Mouse (Mus musculus): Measurements from ENCODE around the gene Aldh1a3. TPM values are rescaled to one million over a fixed set of nuclear protein-coding genes. Genes with fewer than 3 reads are reported as not detected.

The Aldh1a3 gene
- total and polyA plus RNA-seq, 2 experiments from 2014 or later, result 1.4 to 2.2 TPM

- H3K27ac ChIP-seq (ENCODE audit: low read depth), result no peak overlapping the region
These were observed 68.9 kb downstream of the Aldh1a3 start for GRCm38 (mm10) chr7:66358461-66358860.

GRCm38 (mm10) chr7:66355791-66356522 lies 71.4 kb downstream of the Aldh1a3 start:
- 85% methylated on average over 8 of the region's 8 CpGs for WGBS
- Histone ChIP-seq H3K9me3 (replicated peaks; ENCODE audit: control insufficient read depth, low read length) (peaks cover 7% of the 10 kb centered on the region; the same call in 1 of the 2 replicates), H3K4me2 (ENCODE audit: low read depth, low read length) (no peak overlapping the region), H3K4me3 (ENCODE audit: low read depth, low read length) (no peak overlapping the region), H3K4me1 (ENCODE audit: control insufficient read depth, insufficient read depth) (no peaks in the 10 kb centered on the region), H3K27me3 (ENCODE audit: control insufficient read depth, insufficient read depth, low read length) (no peaks in the 10 kb centered on the region), H3K9ac (replicated peaks; ENCODE audit: low read depth, low read length) (no peak overlapping the region), H3K36me3 (replicated peaks; ENCODE audit: control insufficient read depth, insufficient read depth, low read length) (peaks cover 10% of the 10 kb centered on the region; the same call in 1 of the 2 replicates), H3K27ac (ENCODE audit: low read depth) (no peak overlapping the region)
- ATAC-seq (ENCODE audit: insufficient read depth, low read depth) (no peak), DNase-seq (ENCODE audit: low spot score) (no peak)
- TF ChIP-seq CTCF (IDR thresholded peaks at IDR 0.05; ENCODE audit: low read depth), result no peak

More at GRCm38 (mm10) chr7:66358461-66358860, 68.9 kb downstream of the Aldh1a3 start:
- peaks cover 10% of the 10 kb centered on the region; the same call in 1 of the 2 replicates for H3K36me3 ChIP-seq (replicated peaks; ENCODE audit: control insufficient read depth, insufficient read depth, low read length)
- no peak for ATAC-seq (ENCODE audit: insufficient read depth, low read depth)
- no peak for DNase-seq (ENCODE audit: low spot score)
- no peak overlapping the region for H3K4me2 ChIP-seq (ENCODE audit: low read depth, low read length)
- no peaks in the 10 kb centered on the region for H3K4me1 ChIP-seq (ENCODE audit: control insufficient read depth, insufficient read depth)
- no peaks in the 10 kb centered on the region for H3K27me3 ChIP-seq (ENCODE audit: control insufficient read depth, insufficient read depth, low read length)
- WGBS, result 89% methylated on average over 3 of the region's 3 CpGs
- no peak for TF ChIP-seq CTCF (IDR thresholded peaks at IDR 0.05; ENCODE audit: low read depth)
- no peak for TF ChIP-seq EP300 (IDR thresholded peaks at IDR 0.05; ENCODE audit: low read depth)
- no peak overlapping the region for H3K9ac ChIP-seq (replicated peaks; ENCODE audit: low read depth, low read length)
- H3K9me3 ChIP-seq (replicated peaks; ENCODE audit: control insufficient read depth, low read length), result peaks cover 16% of the 10 kb centered on the region
- H3K4me3 ChIP-seq (ENCODE audit: low read depth, low read length), result no peak overlapping the region

DNA sequence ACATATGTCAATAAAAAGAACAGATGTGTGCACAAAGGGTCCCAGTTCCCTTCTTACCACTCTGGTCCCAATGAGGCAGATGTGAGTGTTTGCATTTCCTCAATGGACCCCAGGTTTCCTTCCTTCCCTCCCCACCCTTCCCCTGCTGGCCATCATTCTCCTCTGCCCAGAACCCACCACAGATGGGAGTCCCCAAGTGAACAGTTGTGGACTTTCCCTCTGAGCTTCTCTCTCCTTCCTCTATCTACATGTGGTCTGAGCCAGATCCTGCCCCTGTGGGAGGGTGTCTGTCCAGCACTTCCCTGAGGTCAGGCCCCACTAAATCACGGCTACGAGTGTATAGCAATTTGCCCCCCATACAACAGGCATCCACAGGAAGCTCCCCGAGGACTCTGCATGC lies 72.4 kb downstream of the Aldh1a3 start:
- WGBS, result 46% methylated on average over 3 of the region's 3 CpGs
- Histone ChIP-seq H3K9me3 (replicated peaks; ENCODE audit: control insufficient read depth, low read length) (no peaks in the 10 kb centered on the region), H3K9ac (replicated peaks; ENCODE audit: low read depth, low read length) (no peak overlapping the region), H3K4me3 (ENCODE audit: low read depth, low read length) (no peak overlapping the region), H3K36me3 (replicated peaks; ENCODE audit: control insufficient read depth, insufficient read depth, low read length) (peaks cover 2% of the 10 kb centered on the region; the same call in 1 of the 2 replicates), H3K27ac (ENCODE audit: low read depth) (no peak overlapping the region), H3K4me1 (ENCODE audit: control insufficient read depth, insufficient read depth) (no peaks in the 10 kb centered on the region), H3K4me2 (ENCODE audit: low read depth, low read length) (no peak overlapping the region), H3K27me3 (ENCODE audit: control insufficient read depth, insufficient read depth, low read length) (no peaks in the 10 kb centered on the region)
- ATAC-seq (ENCODE audit: insufficient read depth, low read depth) (no peak), DNase-seq (ENCODE audit: low spot score) (no peak)
- TF ChIP-seq CTCF (IDR thresholded peaks at IDR 0.05; ENCODE audit: low read depth) (no peak), EP300 (IDR thresholded peaks at IDR 0.05; ENCODE audit: low read depth) (no peak)

DNA sequence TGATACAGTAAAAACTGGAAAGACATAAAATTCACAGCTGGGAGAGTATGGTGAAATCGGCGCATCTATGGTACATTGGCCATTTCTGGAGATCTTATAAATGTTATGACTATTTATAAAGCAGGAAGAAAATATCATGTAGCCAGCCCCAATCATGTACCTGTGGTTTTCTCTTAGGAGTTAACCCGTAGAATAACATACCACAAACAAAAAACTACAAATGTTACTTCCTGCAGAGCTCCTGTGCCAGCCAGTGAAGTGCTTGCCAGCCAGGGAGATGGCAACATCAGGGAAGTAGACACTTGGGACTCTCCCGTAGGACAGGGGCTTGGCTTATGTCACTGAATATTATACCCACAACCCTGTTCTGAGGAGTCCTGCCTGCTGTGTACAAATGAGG lies 76.2 kb downstream of the Aldh1a3 start:
- no peak overlapping the region for H3K27ac ChIP-seq (ENCODE audit: low read depth)
- no peaks in the 10 kb centered on the region for H3K4me1 ChIP-seq (ENCODE audit: control insufficient read depth, insufficient read depth)
- no peaks in the 10 kb centered on the region for H3K9me3 ChIP-seq (replicated peaks; ENCODE audit: control insufficient read depth, low read length)
- ATAC-seq (ENCODE audit: insufficient read depth, low read depth) (no peak), DNase-seq (ENCODE audit: low spot score) (no peak)
- no peaks in the 10 kb centered on the region for H3K36me3 ChIP-seq (replicated peaks; ENCODE audit: control insufficient read depth, insufficient read depth, low read length)
- no peak for TF ChIP-seq CTCF (IDR thresholded peaks at IDR 0.05; ENCODE audit: low read depth)
- no peak for TF ChIP-seq EP300 (IDR thresholded peaks at IDR 0.05; ENCODE audit: low read depth)
- H3K27me3 ChIP-seq (ENCODE audit: control insufficient read depth, insufficient read depth, low read length), result no peaks in the 10 kb centered on the region
- H3K9ac ChIP-seq (replicated peaks; ENCODE audit: low read depth, low read length), result no peak overlapping the region
- H3K4me3 ChIP-seq (ENCODE audit: low read depth, low read length), result no peak overlapping the region
- H3K4me2 ChIP-seq (ENCODE audit: low read depth, low read length), result no peak overlapping the region
- 75% methylated on average over 4 of the region's 4 CpGs for WGBS

GRCm38 (mm10) chr7:66349670-66350069 lies 77.6 kb downstream of the Aldh1a3 start:
- no peak for ATAC-seq (ENCODE audit: insufficient read depth, low read depth)
- H3K9ac ChIP-seq (replicated peaks; ENCODE audit: low read depth, low read length), result no peak overlapping the region
- no peak overlapping the region for H3K27ac ChIP-seq (ENCODE audit: low read depth)
- no peak for DNase-seq (ENCODE audit: low spot score)
- WGBS, result 59% methylated on average over 11 of the region's 11 CpGs
- H3K9me3 ChIP-seq (replicated peaks; ENCODE audit: control insufficient read depth, low read length), result no peaks in the 10 kb centered on the region
- TF ChIP-seq EP300 (IDR thresholded peaks at IDR 0.05; ENCODE audit: low read depth) (no peak), CTCF (IDR thresholded peaks at IDR 0.05; ENCODE audit: low read depth) (no peak)
- H3K4me3 ChIP-seq (ENCODE audit: low read depth, low read length), result no peak overlapping the region
- H3K27me3 ChIP-seq (ENCODE audit: control insufficient read depth, insufficient read depth, low read length), result no peaks in the 10 kb centered on the region
- no peaks in the 10 kb centered on the region for H3K36me3 ChIP-seq (replicated peaks; ENCODE audit: control insufficient read depth, insufficient read depth, low read length)
- no peak overlapping the region for H3K4me2 ChIP-seq (ENCODE audit: low read depth, low read length)
- no peaks in the 10 kb centered on the region for H3K4me1 ChIP-seq (ENCODE audit: control insufficient read depth, insufficient read depth)

GRCm38 (mm10) chr7:66348588-66348987 lies 78.7 kb downstream of the Aldh1a3 start:
- DNase-seq (ENCODE audit: low spot score) (no peak), ATAC-seq (ENCODE audit: insufficient read depth, low read depth) (no peak)
- no peak for TF ChIP-seq EP300 (IDR thresholded peaks at IDR 0.05; ENCODE audit: low read depth)
- TF ChIP-seq CTCF (IDR thresholded peaks at IDR 0.05; ENCODE audit: low read depth), result no peak
- H3K27me3 ChIP-seq (ENCODE audit: control insufficient read depth, insufficient read depth, low read length), result no peaks in the 10 kb centered on the region
- no peaks in the 10 kb centered on the region for H3K9me3 ChIP-seq (replicated peaks; ENCODE audit: control insufficient read depth, low read length)
- WGBS, result 80% methylated on average over 10 of the region's 10 CpGs
- no peak overlapping the region for H3K27ac ChIP-seq (ENCODE audit: low read depth)
- no peak overlapping the region for H3K9ac ChIP-seq (replicated peaks; ENCODE audit: low read depth, low read length)
- no peak overlapping the region for H3K4me3 ChIP-seq (ENCODE audit: low read depth, low read length)
- no peak overlapping the region for H3K4me2 ChIP-seq (ENCODE audit: low read depth, low read length)
- no peaks in the 10 kb centered on the region for H3K36me3 ChIP-seq (replicated peaks; ENCODE audit: control insufficient read depth, insufficient read depth, low read length)
- no peaks in the 10 kb centered on the region for H3K4me1 ChIP-seq (ENCODE audit: control insufficient read depth, insufficient read depth)

Data from heart, postnatal 0 days (tissue).